Comparison of ENCODE assay signal across 8 mouse cellular contexts in genomic region chr8:89006426-89006825, GRCm38 (mm10). TPM values are rescaled to one million over a fixed set of nuclear protein-coding genes. Genes with fewer than 3 reads are reported as not detected.
A peak's percentile ranks its signal among the peaks of the same experiment; 100 is the strongest.
DNase-seq lines count a peak whose midpoint lies in the region; ATAC-seq and TF ChIP-seq lines count a peak whose summit lies in the region.

No protein-coding gene starts in this region.

- ATAC-seq in intestine, embryonic 16.5 days: no peak
- ATAC-seq in liver, embryonic 16.5 days (ENCODE audit: low read depth): peak; percentile 41; the same call in 1 of the 2 replicates

- no peaks in the 10 kb centered on the region for H3K9me3 ChIP-seq in ES-Bruce4 (replicated peaks; ENCODE audit: control insufficient read depth, insufficient read depth, low read length, poor library complexity, severe bottlenecking)
- H3K9me3 ChIP-seq in intestine, embryonic 16.5 days (ENCODE audit: control insufficient read depth, low read length): no peaks in the 10 kb centered on the region
- H3K9me3 ChIP-seq in liver, embryonic 16.5 days (replicated peaks; ENCODE audit: control insufficient read depth, low read length): no peaks in the 10 kb centered on the region

- H3K4me3 ChIP-seq in ES-Bruce4 (ENCODE audit: low read depth, low read length): peak overlapping the region; percentile 41
- peak overlapping the region; percentile 56 for H3K4me3 ChIP-seq in intestine, embryonic 16.5 days (ENCODE audit: low read length)
- peak overlapping the region; percentile 48 for H3K4me3 ChIP-seq in liver, embryonic 16.5 days (ENCODE audit: low read depth, low read length)

- DNase-seq in embryo, embryonic 11 days: peak; percentile 76
- no peak for DNase-seq in frontal cortex, postnatal 25 days (ENCODE audit: low spot score in 2 of 2)
- DNase-seq in thymus, postnatal 4 days: no peak
- DNase-seq in cerebellum, adult 11-12 months: no peak
- no peak for DNase-seq in spleen, postnatal 4 days (ENCODE audit: low spot score in 2 of 2)

- WGBS in intestine, embryonic 16.5 days: under 1% methylated on average over 34 of the region's 34 CpGs
- WGBS in liver, embryonic 16.5 days (ENCODE audit: insufficient replicate concordance): 2% methylated on average over 34 of the region's 34 CpGs

- no peaks in the 10 kb centered on the region for H3K36me3 ChIP-seq in ES-Bruce4 (ENCODE audit: control insufficient read depth, insufficient read depth, low read length, poor library complexity, severe bottlenecking)
- H3K36me3 ChIP-seq in intestine, embryonic 16.5 days (ENCODE audit: control insufficient read depth, insufficient read depth, low read length): no peaks in the 10 kb centered on the region
- no peaks in the 10 kb centered on the region for H3K36me3 ChIP-seq in liver, embryonic 16.5 days (ENCODE audit: control insufficient read depth, insufficient read depth)

- peak overlapping the region; percentile 57 for H3K27ac ChIP-seq in ES-Bruce4 (ENCODE audit: insufficient read depth, low read length)
- no peak overlapping the region for H3K27ac ChIP-seq in intestine, embryonic 16.5 days (ENCODE audit: low read length)
- H3K27ac ChIP-seq in liver, embryonic 16.5 days (ENCODE audit: low read length): no peak overlapping the region

- peaks cover 16% of the 10 kb centered on the region for H3K4me1 ChIP-seq in ES-Bruce4 (ENCODE audit: control insufficient read depth, insufficient read depth, low read length)
- H3K4me1 ChIP-seq in intestine, embryonic 16.5 days (ENCODE audit: control insufficient read depth, insufficient read depth, low read length): peaks cover 20% of the 10 kb centered on the region
- no peaks in the 10 kb centered on the region for H3K4me1 ChIP-seq in liver, embryonic 16.5 days (ENCODE audit: control insufficient read depth, low read depth, low read length)

- TF ChIP-seq CTCF in ES-Bruce4 (IDR thresholded peaks at IDR 0.05; ENCODE audit: low read depth, low read length): no peak

- H3K27me3 ChIP-seq in ES-Bruce4 (ENCODE audit: control insufficient read depth, insufficient read depth, low read length, poor library complexity, severe bottlenecking): no peaks in the 10 kb centered on the region
- no peaks in the 10 kb centered on the region; the same call in 1 of the 2 replicates for H3K27me3 ChIP-seq in intestine, embryonic 16.5 days (replicated peaks; ENCODE audit: control insufficient read depth, insufficient read depth, low read length)
- H3K27me3 ChIP-seq in liver, embryonic 16.5 days (ENCODE audit: control insufficient read depth, insufficient read depth, low read depth, low read length): peaks cover 16% of the 10 kb centered on the region

- peak overlapping the region; percentile 97 for H3K4me2 ChIP-seq in intestine, embryonic 16.5 days (ENCODE audit: low read depth, low read length)
- H3K4me2 ChIP-seq in liver, embryonic 16.5 days (ENCODE audit: low read depth, low read length): peak overlapping the region; percentile 52

- H3K9ac ChIP-seq in ES-Bruce4 (ENCODE audit: low read depth, poor library complexity, severe bottlenecking): peak overlapping the region; percentile 65
- H3K9ac ChIP-seq in intestine, embryonic 16.5 days (ENCODE audit: low read depth, low read length): peak overlapping the region; percentile 61
- H3K9ac ChIP-seq in liver, embryonic 16.5 days (ENCODE audit: low read depth, low read length): peak overlapping the region; percentile 8; the same call in 1 of the 2 replicates

- peak; percentile 93 for TF ChIP-seq EP300 in ES-Bruce4 (IDR thresholded peaks at IDR 0.05; ENCODE audit: insufficient read depth, low read depth, low read length)

- TF ChIP-seq POLR2A in ES-Bruce4 (IDR thresholded peaks at IDR 0.05; ENCODE audit: insufficient read depth, low read length): no peak

RNA-seq across cellular contexts. Expression of gene Sall1, which starts 37.5 kb away (rescaled TPM):
- 58.9 and 60.4 TPM in 2 replicates for polyA plus RNA-seq in ES-Bruce4 (2011; ENCODE audit: insufficient read depth, insufficient read length, low read depth, missing spikeins)
- 1.8 and 1.9 TPM in 2 replicates for polyA plus RNA-seq in intestine, embryonic 16.5 days (2015; fragmentation: Nextera tagmentation; extraction: Ambion mirVana)
- polyA plus RNA-seq in liver, embryonic 16.5 days (2015; fragmentation: Nextera tagmentation; extraction: Ambion mirVana): 1.3 TPM in 2 replicates

Comparison
In these comparisons a context has a peak if more than half of its experiments do, and no peak if none do; other contexts are left out.
1. H3K9ac ChIP-seq: peak in every context shown above with its lines; median percentile 65 in ES-Bruce4; 61 in intestine, embryonic 16.5 days; 8 in liver, embryonic 16.5 days.
2. RNA of gene Sall1, which starts 37.5 kb away (polyA plus RNA-seq): 58.9 to 60.4 TPM in ES-Bruce4; 1.8 to 1.9 TPM in intestine, embryonic 16.5 days and 1.3 TPM in liver, embryonic 16.5 days; every median in the first group is over 10 times any median in the second.
3. Peak in every context shown above with its lines, with median percentiles within 50 percentile points of each other: H3K4me3 ChIP-seq.